Mouse (Mus musculus) lung, postnatal 10 days (tissue): ENCODE results near the gene Gcn1l1.

ENCODE experiments used
- DNase-seq: peaks from one replicate; pipeline ENCODE4 v3.0.0; 2021

Gcn1l1 gene

DNA sequence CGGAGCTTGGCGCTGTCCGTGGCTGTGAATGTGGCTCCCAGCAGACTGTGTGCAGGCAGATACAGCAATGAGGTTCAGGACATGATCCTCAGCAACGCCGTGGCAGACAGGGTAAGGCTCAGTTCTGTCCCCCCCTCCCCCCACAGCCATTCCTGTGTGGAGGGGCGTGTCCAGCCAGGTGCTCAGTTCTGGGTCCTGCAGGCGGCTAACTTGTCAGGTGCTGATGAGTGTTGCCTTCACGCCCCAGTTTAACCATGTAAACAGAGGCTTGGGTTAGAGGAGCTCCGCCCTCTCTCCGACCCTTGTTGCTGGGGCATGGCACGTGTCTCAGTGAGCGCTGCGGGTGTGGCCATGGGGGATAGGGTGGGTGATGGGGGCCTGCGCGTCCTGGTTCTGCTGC lies 54.6 kb downstream of the Gcn1l1 start:
- no peak for DNase-seq

DNA sequence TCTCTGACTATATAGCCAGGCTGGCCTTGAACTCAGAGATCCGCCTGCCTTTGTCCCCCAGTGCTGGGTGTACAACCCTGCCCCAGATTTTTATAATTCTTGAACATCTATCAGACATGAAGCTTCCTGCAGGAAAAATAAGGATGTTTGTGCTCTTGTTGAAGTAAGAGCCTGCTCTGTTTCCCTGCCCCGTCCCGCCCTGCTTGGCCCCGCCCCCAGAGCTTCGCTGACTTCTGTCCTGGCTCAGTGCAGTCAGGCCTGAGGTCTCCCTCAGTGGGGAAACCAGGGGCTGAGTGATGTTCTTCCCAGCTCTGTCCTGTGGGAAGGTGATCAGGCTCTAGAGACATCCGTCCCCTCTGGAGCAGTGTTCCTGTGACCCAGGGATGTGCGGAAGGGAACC lies 57.6 kb downstream of the Gcn1l1 start:
- DNase-seq, result no peak

GRCm38 (mm10) chr5:115623694-115624440 lies 58.8 kb downstream of the Gcn1l1 start:
- no peak for DNase-seq

DNA sequence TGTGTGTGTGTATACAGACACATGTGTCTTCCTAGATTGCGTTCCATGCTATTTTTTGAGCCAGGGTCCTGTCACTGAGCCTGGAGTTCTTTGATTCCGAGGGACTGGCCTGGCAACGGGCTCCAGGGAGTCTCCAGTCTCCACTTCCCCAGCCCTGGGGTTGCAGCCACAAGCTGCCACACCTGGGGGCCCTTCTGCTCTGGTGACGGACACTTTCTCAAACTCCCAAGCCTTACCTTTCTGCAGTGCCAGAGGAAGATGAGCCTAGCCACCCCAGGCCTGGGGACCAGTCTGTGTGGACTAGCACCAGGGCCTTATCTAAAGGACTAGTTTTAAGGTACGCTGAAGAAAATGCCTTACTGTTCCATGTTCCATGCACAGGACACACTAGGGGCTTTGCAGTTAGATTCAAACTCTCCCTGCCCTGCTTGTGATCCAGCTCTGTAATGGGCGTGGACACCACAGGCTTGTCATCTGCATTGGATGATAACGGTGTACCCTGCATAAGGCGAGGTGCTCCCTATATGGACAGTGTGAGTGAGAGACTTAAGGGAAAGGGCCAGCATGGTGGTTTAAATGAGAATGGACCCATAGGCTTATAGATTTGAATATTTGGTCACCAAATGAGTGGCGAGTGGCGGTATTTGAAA lies 61.3 kb downstream of the Gcn1l1 start:
- no peak for DNase-seq

DNA sequence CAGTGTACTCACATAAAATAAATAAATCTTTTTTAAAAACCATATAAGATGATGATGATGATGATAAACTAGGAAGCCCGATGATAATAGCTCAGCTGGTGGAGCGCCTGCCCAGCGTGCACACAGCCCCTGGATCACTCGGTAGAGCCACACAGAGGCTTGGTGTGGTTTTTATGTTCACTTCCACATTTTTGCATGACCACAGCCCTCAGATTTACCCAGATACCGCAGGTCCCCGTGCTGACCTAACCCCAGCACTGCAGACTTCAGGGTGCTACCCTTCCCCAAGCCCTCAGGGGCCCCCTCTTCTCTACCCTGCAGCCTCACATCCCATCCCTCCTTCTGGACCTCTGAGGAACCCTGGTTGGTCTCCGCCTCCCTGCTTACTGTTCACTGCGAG lies 63.0 kb downstream of the Gcn1l1 start:
- DNase-seq, result no peak

- DNase-seq, result no peak
Observed at GRCm38 (mm10) chr5:115629672-115630071, 64.6 kb downstream of the Gcn1l1 start.

- DNase-seq, result no peak
Observed at GRCm38 (mm10) chr5:115630291-115630690, 65.2 kb downstream of the Gcn1l1 start.

GRCm38 (mm10) chr5:115631505-115632357 lies 66.7 kb downstream of the Gcn1l1 start, which contains the start of gene Rab35:
Rab35 (plus strand) TSS chr5:115631908.
- DNase-seq, result peak; percentile 95

DNA sequence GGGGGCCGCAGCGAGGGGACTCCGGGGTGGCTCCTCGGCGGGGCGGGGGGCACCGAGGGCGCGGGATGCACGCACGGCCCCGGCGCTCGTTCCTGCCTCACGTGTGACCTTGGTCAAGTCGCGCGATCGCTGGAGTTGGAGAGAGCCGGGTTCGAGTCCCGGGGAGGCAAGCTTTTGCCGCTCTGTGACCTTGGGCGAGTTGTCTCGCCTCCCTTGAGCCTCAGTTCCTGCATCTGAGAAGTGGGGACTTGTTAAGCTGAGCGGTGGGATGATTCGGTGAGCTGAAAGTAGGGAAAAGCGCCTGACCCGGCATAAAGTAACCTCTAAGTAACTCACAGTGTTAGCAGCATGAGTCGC lies 67.3 kb downstream of the Gcn1l1 start:
- peak; percentile 61 for DNase-seq

DNA sequence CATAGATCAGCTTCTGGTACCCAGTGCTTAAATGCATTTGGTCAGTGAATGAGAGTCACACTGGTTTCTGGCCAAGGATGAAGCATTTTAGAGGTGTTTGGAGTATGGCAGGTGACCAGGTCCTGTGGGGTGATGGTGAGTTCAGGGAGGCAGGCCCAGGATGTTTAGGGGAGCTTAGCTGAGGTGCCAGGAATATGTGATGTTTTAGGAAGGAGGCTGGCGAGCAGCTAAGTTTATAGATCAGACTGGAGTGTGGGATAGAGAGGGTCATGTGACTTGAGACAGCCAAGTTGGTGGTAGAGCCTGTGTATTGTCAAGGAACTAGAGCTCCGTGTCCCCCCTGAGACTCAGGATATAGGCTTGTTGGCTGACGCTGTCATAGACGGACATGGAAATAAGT lies 68.0 kb downstream of the Gcn1l1 start:
- DNase-seq, result no peak

DNA sequence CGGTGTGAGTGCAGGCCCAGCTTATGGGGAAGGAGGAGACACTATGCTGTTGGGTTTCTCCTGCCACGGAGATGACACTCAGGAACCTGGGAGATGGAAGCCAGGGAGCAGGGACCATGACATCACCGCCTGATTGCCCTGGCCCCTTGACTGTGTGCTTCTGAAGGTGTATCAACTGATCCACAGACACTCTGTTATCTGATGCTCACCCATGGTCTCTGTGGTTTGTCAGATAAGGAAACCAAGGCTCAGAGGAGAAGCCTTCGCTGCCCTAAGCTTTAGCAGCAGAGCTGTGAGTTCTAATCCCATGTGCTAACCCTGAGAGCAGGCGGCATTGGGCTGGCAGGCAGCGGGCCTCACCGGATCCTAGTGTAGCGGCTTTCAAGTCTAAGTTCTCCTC lies 69.0 kb downstream of the Gcn1l1 start:
- no peak for DNase-seq

GRCm38 (mm10) chr5:115635536-115635935 lies 70.5 kb downstream of the Gcn1l1 start:
- no peak for DNase-seq

DNA sequence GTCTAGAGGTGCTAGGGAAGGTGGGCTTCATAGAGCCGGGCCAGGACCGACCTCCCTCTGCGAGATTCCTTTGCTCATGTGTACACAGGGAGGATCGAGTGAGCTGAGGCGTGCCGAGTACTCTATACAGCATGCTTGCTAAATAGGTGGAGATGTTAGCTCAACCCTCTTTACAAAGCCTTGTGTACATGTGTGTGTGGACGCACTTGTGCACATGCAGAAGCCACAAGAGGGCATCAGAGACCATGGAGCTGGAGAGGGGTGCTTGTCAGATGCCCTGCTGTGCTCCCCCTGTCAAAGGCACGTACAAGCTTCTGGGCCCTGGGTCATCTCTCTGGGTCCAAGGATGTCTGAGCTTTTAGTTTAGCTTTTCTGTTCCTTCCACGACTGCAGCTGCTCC lies 79.1 kb downstream of the Gcn1l1 start:
- no peak for DNase-seq

DNA sequence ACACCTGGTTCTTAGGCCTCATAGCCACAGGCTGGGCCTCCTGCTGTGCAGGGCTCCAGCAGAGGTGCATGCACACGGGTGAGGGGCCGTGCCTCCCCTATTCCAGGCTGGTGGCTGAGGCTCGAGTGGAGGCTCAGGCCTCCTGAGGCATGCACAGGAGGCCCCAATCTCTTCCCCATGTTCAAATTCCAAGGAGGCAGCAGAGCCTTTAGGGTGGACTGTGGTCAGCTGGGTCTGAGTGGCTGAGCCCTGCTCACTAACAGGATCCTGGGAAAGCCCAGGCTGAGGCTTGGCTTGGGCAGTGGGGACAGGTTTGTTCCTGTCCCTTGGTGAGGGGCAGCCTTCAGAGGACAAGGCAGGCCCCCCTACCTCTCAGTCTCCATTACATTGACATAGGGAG lies 83.8 kb downstream of the Gcn1l1 start:
- no peak for DNase-seq

DNA sequence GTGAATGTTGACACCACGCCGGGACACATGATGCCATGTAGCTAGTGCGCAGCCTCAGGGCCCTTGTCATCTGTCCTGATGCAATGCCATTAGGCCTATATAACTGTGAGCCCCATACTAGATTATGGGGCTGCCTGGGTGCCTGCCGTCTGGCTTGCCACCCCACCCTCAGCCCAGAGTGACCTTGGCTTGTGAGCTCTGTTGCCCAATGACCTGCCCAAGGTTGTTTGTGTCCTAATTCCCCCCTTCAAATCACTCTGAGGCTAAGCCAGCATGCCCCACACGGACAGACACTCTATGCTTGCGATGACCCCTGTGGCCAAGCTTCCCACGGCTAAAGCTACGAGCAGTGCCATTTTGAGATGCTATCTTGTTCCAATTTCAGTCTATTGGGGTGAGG lies 84.6 kb downstream of the Gcn1l1 start:
- no peak for DNase-seq

GRCm38 (mm10) chr5:115650885-115651284 lies 85.8 kb downstream of the Gcn1l1 start:
- DNase-seq, result no peak

- DNase-seq, result no peak
Observed at GRCm38 (mm10) chr5:115651821-115652220, 86.8 kb downstream of the Gcn1l1 start.

GRCm38 (mm10) chr5:115652681-115653575 lies 87.9 kb downstream of the Gcn1l1 start:
- DNase-seq, result peak; percentile 100

DNA sequence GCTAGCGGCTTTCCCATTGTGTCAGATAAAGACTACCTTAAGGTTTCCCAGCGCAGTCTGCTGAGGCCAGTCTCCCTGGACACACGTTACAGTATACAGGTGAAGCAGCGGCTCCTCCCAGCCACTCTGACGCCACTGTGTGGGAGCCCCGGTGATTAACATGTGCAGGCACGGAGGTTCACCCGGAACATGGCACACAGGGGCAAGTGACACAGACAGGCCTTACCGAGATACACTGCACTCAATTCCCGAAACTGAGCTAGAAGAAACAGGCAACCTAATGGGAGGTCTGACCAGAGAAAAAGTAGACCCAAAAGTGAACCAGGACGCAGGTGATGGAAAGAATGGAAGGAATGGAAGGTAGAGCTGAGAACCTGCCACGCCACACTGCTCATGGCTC lies 88.7 kb downstream of the Gcn1l1 start:
- no peak for DNase-seq

DNA sequence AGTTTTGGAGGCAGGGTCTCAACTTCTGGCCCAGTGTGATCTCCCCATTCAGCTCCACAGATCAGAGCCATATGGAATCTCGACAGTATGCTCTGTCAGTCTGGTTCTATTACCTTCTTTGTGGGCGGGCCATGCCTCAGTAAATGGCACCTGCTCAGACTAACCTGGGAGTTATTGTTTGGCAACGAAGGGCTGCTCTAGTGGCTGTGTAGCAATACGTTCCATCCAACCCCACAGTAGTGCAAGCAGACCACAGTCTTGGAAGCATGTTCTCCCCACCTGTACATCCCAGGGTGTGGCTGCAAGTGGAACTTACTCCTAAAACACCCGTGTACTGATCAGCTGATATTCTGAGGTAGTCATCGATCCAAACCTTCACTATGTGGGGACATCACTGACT lies 91.6 kb downstream of the Gcn1l1 start:
- DNase-seq, result no peak

DNA sequence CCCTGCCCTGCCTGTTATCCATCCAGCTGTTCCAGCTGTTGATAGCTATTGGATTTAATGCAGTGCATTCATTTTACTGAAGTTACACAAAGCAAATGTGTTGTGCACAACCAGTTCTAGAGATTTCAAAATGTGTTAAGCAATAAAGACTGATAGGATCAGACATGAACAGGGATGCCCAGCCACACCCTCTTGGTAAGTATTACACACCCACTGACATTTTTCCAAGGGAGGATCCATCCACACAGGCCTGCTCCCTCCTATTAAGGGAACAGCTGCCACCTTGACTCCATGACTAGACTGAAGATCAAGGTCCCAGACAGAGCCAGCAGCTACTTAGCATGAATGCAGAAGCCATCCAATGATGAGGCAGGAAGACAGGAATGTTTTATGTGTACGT lies 92.2 kb downstream of the Gcn1l1 start:
- DNase-seq, result no peak

DNA sequence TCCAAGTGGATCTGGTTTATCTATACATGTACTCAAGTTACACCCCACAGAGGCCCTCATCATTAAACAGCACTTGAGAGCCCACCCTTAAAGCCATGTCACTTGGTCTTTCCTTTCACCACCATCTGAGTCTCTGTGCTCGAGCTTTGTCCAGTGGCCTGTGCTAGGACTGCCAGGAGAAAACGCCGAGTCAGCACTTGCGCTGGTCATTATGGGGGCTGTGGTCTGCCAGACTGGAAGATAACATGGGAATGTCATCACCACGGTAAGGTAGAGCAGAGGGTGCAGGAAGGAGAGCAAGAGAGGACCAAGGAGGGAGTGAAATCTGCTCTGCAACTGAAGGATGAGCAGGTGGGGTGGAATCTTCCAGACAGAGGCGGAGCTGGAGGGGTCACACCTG lies 93.3 kb downstream of the Gcn1l1 start:
- DNase-seq, result no peak

DNA sequence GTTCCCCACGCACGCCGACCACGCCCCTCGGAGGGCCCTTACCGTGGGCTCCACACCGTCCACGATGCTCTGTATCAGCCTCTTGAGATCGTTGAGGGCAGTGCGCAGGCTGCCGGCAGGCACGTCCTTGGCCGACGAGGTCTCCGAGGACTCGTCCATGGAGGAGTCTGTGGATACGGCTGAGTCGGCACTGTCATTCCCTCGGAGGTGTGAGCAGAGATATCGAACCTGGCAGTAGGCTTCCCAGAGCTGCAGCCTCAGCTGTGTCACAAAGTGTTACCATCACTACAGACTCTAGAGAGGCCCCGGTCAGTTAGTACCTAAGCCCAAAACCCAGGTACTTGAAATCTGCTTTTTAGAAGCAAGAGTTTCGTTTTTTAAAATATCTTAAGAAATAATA lies 97.6 kb downstream of the Gcn1l1 start:
- DNase-seq, result peak; percentile 41
